Mouse (Mus musculus) hindbrain, embryonic 14.5 days (tissue): ENCODE measurements at regions not wholly inside any gene's neighbourhood (a gene's known extent, or its start where the extent isn't known, plus 50 kb on each side); places are given as distances from the start of the nearest gene placed in this dataset.

ENCODE experiments used
- ATAC-seq: fragments of 200-750 bp; cut with Nextera tagmentation; 2 replicates; pipeline ENCODE4 v1.8.0; 2017; ENCODE audit warnings: moderate number of reproducible peaks, mild to moderate bottlenecking, moderate TSS enrichment, moderate library complexity; ENCODE audit not compliant: low FRiP score
- DNase-seq: peaks from one replicate; pipeline ENCODE4 v3.0.0-alpha.2; 2015; ENCODE audit warnings: low spot score
- H3K27ac ChIP-seq: fragments of 300-500 bp; sonication (generic); 2 replicates; pipeline ENCODE4 v1.5.1; 2014; ENCODE audit warnings: mild to moderate bottlenecking, moderate library complexity
- H3K27me3 ChIP-seq: fragments of 300-500 bp; sonication (generic); 2 replicates; pipeline ENCODE4 v1.6.1; 2014; ENCODE audit warnings: mild to moderate bottlenecking, low read length, mixed read lengths; ENCODE audit not compliant: control insufficient read depth, insufficient read depth
- H3K36me3 ChIP-seq: fragments of 300-500 bp; sonication (generic); replicated peaks from 2 replicates; pipeline ENCODE4 v1.6.1; 2014; ENCODE audit not compliant: control insufficient read depth, insufficient read depth
- H3K4me1 ChIP-seq: fragments of 300-500 bp; sonication (generic); replicated peaks from 2 replicates; pipeline ENCODE4 v1.6.1; 2014; ENCODE audit warnings: antibody characterized with exemption, low read length, mixed read lengths; ENCODE audit not compliant: control insufficient read depth, insufficient read depth
- H3K4me2 ChIP-seq: fragments of 300-500 bp; sonication (generic); replicated peaks from 2 replicates; pipeline ENCODE4 v1.6.1; 2014; ENCODE audit warnings: mild to moderate bottlenecking, moderate library complexity
- H3K4me3 ChIP-seq: fragments of 300-500 bp; sonication (generic); replicated peaks from 2 replicates; pipeline ENCODE4 v1.5.1; 2014; ENCODE audit warnings: mild to moderate bottlenecking, low read length
- H3K9ac ChIP-seq: fragments of 300-500 bp; sonication (generic); 2 replicates; pipeline ENCODE4 v1.6.1; 2014
- H3K9me3 ChIP-seq: fragments of 300-500 bp; sonication (generic); 2 replicates; pipeline ENCODE4 v1.6.1; 2016; ENCODE audit warnings: low read length; ENCODE audit not compliant: control insufficient read depth
- WGBS: fragments of 180-500 bp; shearing (Covaris S2); extraction: QIAGEN DNeasy Blood & Tissue Kit; methylation state at CpG from one replicate; pipeline ENCODE4 v1.1.7; 2014; 5-methylcytosine and 5-hydroxymethylcytosine counted together

- Histone ChIP-seq H3K4me1 (peaks cover 11% of the 10 kb centered on the region), H3K27ac (no peak overlapping the region), H3K9ac (no peak overlapping the region), H3K36me3 (no peaks in the 10 kb centered on the region), H3K27me3 (no peaks in the 10 kb centered on the region), H3K4me3 (no peak overlapping the region), H3K4me2 (peak overlapping the region; percentile 36), H3K9me3 (no peaks in the 10 kb centered on the region)
- ATAC-seq (no peak), DNase-seq (peak; percentile 64)
- 10% methylated on average over 20 of the region's 20 CpGs for WGBS
These were observed 108.6 kb downstream of the Katnal1 start for GRCm38 (mm10) chr5:148820476-148820875.

DNA sequence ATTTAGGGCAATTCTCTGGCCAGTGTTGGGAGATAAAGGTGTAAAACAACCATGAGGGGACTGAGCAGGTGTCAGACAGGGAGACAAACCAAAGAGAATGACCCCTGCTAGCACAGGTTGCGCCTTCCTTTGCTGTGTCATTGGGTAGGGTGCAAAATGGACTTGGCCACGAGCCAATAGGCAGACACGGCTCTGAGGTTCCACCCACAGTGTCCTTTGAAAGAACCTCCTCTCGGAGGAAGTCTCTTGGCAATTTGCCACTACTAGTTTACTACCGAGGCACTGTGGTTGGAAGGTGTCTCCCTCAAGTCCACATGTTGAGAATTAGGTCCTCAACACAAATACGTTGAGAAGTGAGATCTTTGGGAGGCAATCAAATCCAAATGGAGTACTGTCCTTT, 109.7 kb downstream of the Katnal1 start:
- Histone ChIP-seq H3K4me3 (no peak overlapping the region), H3K9me3 (no peaks in the 10 kb centered on the region), H3K27ac (no peak overlapping the region), H3K36me3 (no peaks in the 10 kb centered on the region), H3K27me3 (no peaks in the 10 kb centered on the region), H3K4me2 (no peak overlapping the region), H3K9ac (no peak overlapping the region), H3K4me1 (peaks cover 11% of the 10 kb centered on the region)
- 52% methylated on average over 6 of the region's 6 CpGs for WGBS
- DNase-seq, result no peak
- ATAC-seq, result no peak

- H3K27me3 ChIP-seq, result no peaks in the 10 kb centered on the region
- no peak overlapping the region for H3K9ac ChIP-seq
- no peak overlapping the region for H3K4me2 ChIP-seq
- DNase-seq (no peak), ATAC-seq (no peak)
- H3K9me3 ChIP-seq, result no peaks in the 10 kb centered on the region
- peaks cover 11% of the 10 kb centered on the region for H3K4me1 ChIP-seq
- H3K27ac ChIP-seq, result no peak overlapping the region
- H3K36me3 ChIP-seq, result no peaks in the 10 kb centered on the region
- 73% methylated on average over 2 of the region's 2 CpGs for WGBS
- H3K4me3 ChIP-seq, result no peak overlapping the region
These were observed 110.4 kb downstream of the Katnal1 start for GRCm38 (mm10) chr5:148818746-148819145.

- H3K36me3 ChIP-seq, result no peaks in the 10 kb centered on the region
- no peaks in the 10 kb centered on the region for H3K4me1 ChIP-seq
- 67% methylated on average over 9 of the region's 9 CpGs for WGBS
- DNase-seq (no peak), ATAC-seq (no peak)
- H3K27ac ChIP-seq, result no peak overlapping the region
- H3K4me3 ChIP-seq, result no peak overlapping the region
- H3K4me2 ChIP-seq, result no peak overlapping the region
- H3K27me3 ChIP-seq, result no peaks in the 10 kb centered on the region
- H3K9me3 ChIP-seq, result no peaks in the 10 kb centered on the region
- H3K9ac ChIP-seq, result no peak overlapping the region
These were observed 116.3 kb downstream of the Katnal1 start for GRCm38 (mm10) chr5:148812840-148813239.

- H3K9me3 ChIP-seq, result no peaks in the 10 kb centered on the region
- H3K27ac ChIP-seq, result no peak overlapping the region
- no peak overlapping the region for H3K4me2 ChIP-seq
- H3K36me3 ChIP-seq, result no peaks in the 10 kb centered on the region
- DNase-seq, result peak; percentile 85
- no peak overlapping the region for H3K9ac ChIP-seq
- no peaks in the 10 kb centered on the region for H3K4me1 ChIP-seq
- ATAC-seq, result no peak
- H3K27me3 ChIP-seq, result no peaks in the 10 kb centered on the region
- WGBS, result 19% methylated on average over 13 of the region's 13 CpGs
- H3K4me3 ChIP-seq, result no peak overlapping the region
These were observed 117.1 kb downstream of the Katnal1 start for GRCm38 (mm10) chr5:148812016-148812415.

GRCm38 (mm10) chr5:148809485-148809884, 119.6 kb downstream of the Katnal1 start:
- ATAC-seq, result no peak
- no peak for DNase-seq
- WGBS, result 75% methylated on average over 3 of the region's 3 CpGs
- Histone ChIP-seq H3K9ac (no peak overlapping the region), H3K36me3 (no peaks in the 10 kb centered on the region), H3K27ac (no peak overlapping the region), H3K4me1 (no peaks in the 10 kb centered on the region), H3K4me2 (no peak overlapping the region), H3K27me3 (no peaks in the 10 kb centered on the region), H3K9me3 (no peaks in the 10 kb centered on the region), H3K4me3 (no peak overlapping the region)

- ATAC-seq, result peak; percentile 37; the same call in 1 of the 2 replicates
- H3K9me3 ChIP-seq, result no peaks in the 10 kb centered on the region
- no peaks in the 10 kb centered on the region for H3K27me3 ChIP-seq
- 24% methylated on average over 10 of the region's 10 CpGs for WGBS
- H3K9ac ChIP-seq, result no peak overlapping the region
- peak overlapping the region; percentile 30 for H3K4me2 ChIP-seq
- no peaks in the 10 kb centered on the region for H3K36me3 ChIP-seq
- no peak for DNase-seq
- H3K4me1 ChIP-seq, result no peaks in the 10 kb centered on the region
- H3K27ac ChIP-seq, result no peak overlapping the region
- no peak overlapping the region for H3K4me3 ChIP-seq
These were observed 120.1 kb downstream of the Katnal1 start for GRCm38 (mm10) chr5:148809055-148809454.

GRCm38 (mm10) chr5:148808426-148808825, 120.7 kb downstream of the Katnal1 start:
- WGBS, result 6% methylated on average over 4 of the region's 4 CpGs
- DNase-seq (peak; percentile 86), ATAC-seq (peak; percentile 55; the same call in 1 of the 2 replicates)
- Histone ChIP-seq H3K4me2 (peak overlapping the region; percentile 30), H3K27me3 (no peaks in the 10 kb centered on the region), H3K4me3 (no peak overlapping the region), H3K36me3 (no peaks in the 10 kb centered on the region), H3K27ac (no peak overlapping the region), H3K4me1 (no peaks in the 10 kb centered on the region), H3K9me3 (no peaks in the 10 kb centered on the region), H3K9ac (no peak overlapping the region)

- no peak overlapping the region for H3K9ac ChIP-seq
- no peak for DNase-seq
- ATAC-seq, result no peak
- no peaks in the 10 kb centered on the region for H3K36me3 ChIP-seq
- H3K27ac ChIP-seq, result no peak overlapping the region
- H3K4me3 ChIP-seq, result no peak overlapping the region
- H3K4me1 ChIP-seq, result 0 out of 2 replicates have a peak, but pooled peaks cover 1% of the 10 kb centered on the region
- no peaks in the 10 kb centered on the region for H3K9me3 ChIP-seq
- 92% methylated on average over 4 of the region's 4 CpGs for WGBS
- no peaks in the 10 kb centered on the region for H3K27me3 ChIP-seq
- no peak overlapping the region for H3K4me2 ChIP-seq
These were observed 121.5 kb downstream of the Katnal1 start for GRCm38 (mm10) chr5:148807612-148808011.

DNA sequence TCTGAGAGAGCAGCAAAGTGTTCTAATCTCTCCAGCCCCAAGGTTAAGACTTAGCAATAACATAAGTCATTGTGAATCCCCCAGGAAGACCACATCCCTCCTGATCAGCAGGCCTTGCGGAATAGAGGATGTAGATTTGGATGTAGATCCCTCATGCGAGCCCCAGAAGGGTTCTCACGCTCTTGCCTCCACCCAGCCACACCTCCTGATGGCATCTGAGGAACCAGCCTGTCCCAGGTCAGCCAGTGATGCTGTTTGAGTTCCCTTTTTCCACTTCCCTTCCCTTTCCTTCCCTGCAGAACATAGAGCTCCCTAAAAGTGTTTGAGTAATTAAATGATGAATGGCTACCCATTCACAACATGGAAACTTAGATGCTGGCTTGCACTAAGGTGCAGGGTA, 124.1 kb downstream of the Katnal1 start:
- H3K4me1 ChIP-seq, result 0 out of 2 replicates have a peak, but pooled peaks cover 4% of the 10 kb centered on the region
- H3K4me2 ChIP-seq, result no peak overlapping the region
- no peaks in the 10 kb centered on the region for H3K9me3 ChIP-seq
- ATAC-seq, result no peak
- 69% methylated on average over 3 of the region's 3 CpGs for whole genome bisulfite sequencing
- no peak for DNase-seq
- H3K9ac ChIP-seq, result no peak overlapping the region
- H3K36me3 ChIP-seq, result no peaks in the 10 kb centered on the region
- H3K27ac ChIP-seq, result no peak overlapping the region
- H3K27me3 ChIP-seq, result no peaks in the 10 kb centered on the region
- H3K4me3 ChIP-seq, result no peak overlapping the region
